Mouse (Mus musculus) ovary, adult 2 months (tissue): Measurements from ENCODE around the gene Gm10181. TPM values are rescaled to one million over a fixed set of nuclear protein-coding genes. Genes with fewer than 3 reads are reported as not detected.

Source experiments
- polyA plus RNA-seq: library from polyadenylated mRNA; depleted of rRNA; stranded (reverse); fragments of >200 nt; gene quantifications from 2 replicates; pipeline ENCODE4 v1.2.3, GENCODE M21; 2012; rRNA removed

The Gm10181 gene
- not detected in 2 replicates for polyA plus RNA-seq

GRCm38 (mm10) chr9:25089122-25089521 lies at the start of gene Gm10181:
Gene Gm10181, plus strand, starts transcription at chr9:25089422.

Other genes starting within 250 kb of the Gm10181 start
- 74.6 and 98.8 TPM in 2 replicates for gene Herpud2, start 62.4 kb downstream of the Gm10181 start, polyA plus RNA-seq
- gene Sept7, start 163.0 kb downstream of the Gm10181 start, polyA plus RNA-seq = 3.8 and 4.8 TPM in 2 replicates